Mouse (Mus musculus) neutrophil, adult 5-6 weeks (primary cell): ENCODE data around the gene Prkar1a. TPM values are rescaled to one million over a fixed set of nuclear protein-coding genes. Genes with fewer than 3 reads are reported as not detected.

Experiments
- ATAC-seq: fragments of 151-379, 151-347 bp; 2 replicates; pipeline ENCODE4 v1.8.0; 2017; ENCODE audit warnings: mild to moderate bottlenecking, moderate TSS enrichment; ENCODE audit not compliant: insufficient number of reproducible peaks, poor library complexity, low FRiP score, severe bottlenecking; ENCODE audit errors: extremely low read depth
- total RNA-seq: library from RNA; stranded (forward); fragments of 200-1000 nt; gene quantifications from 2 replicates; pipeline ENCODE4 v1.2.3, GENCODE M21; 2017

The Prkar1a gene
- total RNA-seq, 1 experiment from 2014 or later: 123 TPM

GRCm38 (mm10) chr11:109671136-109672020 lies 22.2 kb downstream of the Prkar1a start:
- no peak for ATAC-seq

- ATAC-seq: no peak
Measured at GRCm38 (mm10) chr11:109672021-109672324, 22.8 kb downstream of the Prkar1a start.

- ATAC-seq: no peak
Measured at GRCm38 (mm10) chr11:109672396-109672795, 23.2 kb downstream of the Prkar1a start.

- ATAC-seq: no peak
Measured at GRCm38 (mm10) chr11:109672881-109673739, 23.9 kb downstream of the Prkar1a start.

GRCm38 (mm10) chr11:109673741-109674140 lies 24.5 kb downstream of the Prkar1a start:
- ATAC-seq: no peak

- no peak for ATAC-seq
Measured at GRCm38 (mm10) chr11:109674542-109674941, 25.3 kb downstream of the Prkar1a start.

- no peak for ATAC-seq
Measured at GRCm38 (mm10) chr11:109675208-109675607, 26.0 kb downstream of the Prkar1a start.

GRCm38 (mm10) chr11:109675771-109676170 lies 26.6 kb downstream of the Prkar1a start:
- no peak for ATAC-seq

- ATAC-seq: no peak
Measured at GRCm38 (mm10) chr11:109676621-109677373, 27.6 kb downstream of the Prkar1a start.

GRCm38 (mm10) chr11:109678291-109678690 lies 29.1 kb downstream of the Prkar1a start:
- ATAC-seq: no peak

GRCm38 (mm10) chr11:109680934-109681333 lies 31.7 kb downstream of the Prkar1a start:
- ATAC-seq: no peak

GRCm38 (mm10) chr11:109681556-109681955 lies 32.4 kb downstream of the Prkar1a start:
- ATAC-seq: no peak

- ATAC-seq: no peak
Measured at GRCm38 (mm10) chr11:109682221-109682620, 33.0 kb downstream of the Prkar1a start.

- no peak for ATAC-seq
Measured at GRCm38 (mm10) chr11:109689539-109689938, 40.3 kb downstream of the Prkar1a start.

- no peak for ATAC-seq
Measured at GRCm38 (mm10) chr11:109692737-109693136, 43.5 kb downstream of the Prkar1a start.

- ATAC-seq: no peak
Measured at GRCm38 (mm10) chr11:109696519-109696918, 47.3 kb downstream of the Prkar1a start.

- ATAC-seq: no peak
Measured at GRCm38 (mm10) chr11:109697089-109697643, 48.0 kb downstream of the Prkar1a start.

GRCm38 (mm10) chr11:109698740-109699139 lies 49.5 kb downstream of the Prkar1a start:
- ATAC-seq: no peak

GRCm38 (mm10) chr11:109699784-109700183 lies 50.6 kb downstream of the Prkar1a start:
- ATAC-seq: no peak
